Mouse (Mus musculus): Measurements from ENCODE around the gene Samd4. TPM values are rescaled to one million over a fixed set of nuclear protein-coding genes. Genes with fewer than 3 reads are reported as not detected.

Samd4 gene
- total RNA-seq (2021) = 10 to 100 TPM; 10.9 to 11.2 TPM
- long read RNA-seq, experiment 1, partial matches to known transcripts = 0 of 1 reads
- long read RNA-seq, experiment 1, other reads (novel, unspliced or antisense) = 1 of 1 reads
- long read RNA-seq, experiment 2, partial matches to known transcripts = 0 of 3 reads
- long read RNA-seq, experiment 2, other reads (novel, unspliced or antisense) = 3 of 3 reads

DNA sequence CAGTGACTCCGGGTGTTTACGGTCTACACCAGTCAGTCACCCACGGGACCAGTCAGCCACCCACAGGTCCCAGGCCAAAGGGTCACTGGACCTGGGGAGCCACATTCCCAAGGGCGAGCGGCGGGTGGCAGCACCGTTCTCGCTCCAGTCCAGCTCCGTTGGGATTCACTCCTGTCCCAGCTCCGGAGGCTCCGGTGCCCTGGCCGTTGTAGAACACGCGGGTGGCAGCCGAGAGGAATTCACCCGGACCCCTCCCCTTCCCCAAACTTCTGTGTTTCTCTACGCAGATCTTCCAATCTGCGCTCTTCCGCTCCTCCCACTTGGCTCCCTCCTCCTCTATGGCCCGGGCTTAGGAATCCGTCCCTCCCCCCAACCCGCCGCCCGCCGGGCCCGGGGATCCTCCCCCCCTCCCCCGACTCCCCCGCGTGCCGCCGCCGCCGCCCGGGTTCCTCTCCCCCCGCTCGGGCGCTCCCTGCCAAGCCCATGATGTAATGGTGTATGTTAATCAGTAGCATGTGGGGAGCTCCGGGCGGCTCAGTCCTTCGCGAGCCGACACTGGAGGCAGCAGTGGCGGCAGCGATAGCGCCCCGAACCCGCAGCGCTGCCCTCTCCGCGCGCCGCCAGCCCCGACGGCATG, at the start of gene Samd4:
Gene Samd4, plus strand, starts transcription at position 424 of the 637 bp plus-strand sequence.
- peak; percentile 52 to 56 for DNase-seq (ENCODE audit: low spot score in 2 of 2)

GRCm38 (mm10) chr14:46839326-46839725, 43.3 kb upstream of the Samd4 start:
- DNase-seq (ENCODE audit: low spot score in 2 of 2) = no peak

GRCm38 (mm10) chr14:46845706-46846105, 36.9 kb upstream of the Samd4 start:
- DNase-seq (ENCODE audit: low spot score in 2 of 2) = no peak

- no peak for DNase-seq (ENCODE audit: low spot score in 2 of 2)
Measured at GRCm38 (mm10) chr14:46848063-46848590, 34.5 kb upstream of the Samd4 start.

DNA sequence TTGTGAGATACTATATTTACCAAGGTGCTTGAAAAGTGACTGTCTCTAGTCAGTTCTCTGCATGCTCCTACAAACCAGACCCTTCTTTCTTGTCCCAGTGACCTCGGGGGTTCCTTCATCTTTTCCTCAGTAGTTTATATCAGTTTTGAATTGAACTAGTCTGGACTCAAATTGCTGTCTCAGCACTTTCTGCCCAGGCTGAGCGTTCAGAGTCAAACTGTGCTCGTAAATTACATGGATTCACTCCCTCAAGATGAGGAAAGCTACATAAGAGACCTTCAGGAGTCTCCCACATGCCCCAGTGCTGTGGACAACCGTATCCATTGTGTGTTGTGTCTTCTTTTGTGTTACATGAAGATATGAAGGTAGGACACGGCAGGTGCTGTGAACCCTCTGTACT, 33.9 kb upstream of the Samd4 start:
- DNase-seq (ENCODE audit: low spot score in 2 of 2) = no peak

DNA sequence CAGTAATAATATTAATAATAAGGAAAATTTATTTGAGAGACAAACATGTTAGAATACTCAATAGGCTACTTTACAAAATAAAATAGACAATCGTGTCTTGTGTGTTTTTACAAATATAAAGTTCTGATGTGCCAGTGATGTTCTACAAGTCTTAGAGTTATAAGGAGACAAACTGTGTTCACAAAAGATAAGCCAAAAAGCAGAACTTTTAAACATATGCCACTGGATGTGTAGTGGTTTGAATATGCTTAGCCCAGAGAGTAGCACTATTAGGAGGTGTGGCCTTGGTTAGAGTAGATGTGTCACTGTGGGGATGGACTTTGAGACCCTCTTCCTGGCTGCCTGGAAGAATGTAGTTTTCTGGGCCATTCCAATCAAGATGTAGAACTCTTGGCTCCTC, 32.9 kb upstream of the Samd4 start:
- DNase-seq (ENCODE audit: low spot score in 2 of 2) = no peak

- no peak for DNase-seq (ENCODE audit: low spot score in 2 of 2)
Measured at GRCm38 (mm10) chr14:46853677-46854076, 29.0 kb upstream of the Samd4 start.

- DNase-seq (ENCODE audit: low spot score in 2 of 2) = no peak
Measured at GRCm38 (mm10) chr14:46862922-46863321, 19.7 kb upstream of the Samd4 start.

DNA sequence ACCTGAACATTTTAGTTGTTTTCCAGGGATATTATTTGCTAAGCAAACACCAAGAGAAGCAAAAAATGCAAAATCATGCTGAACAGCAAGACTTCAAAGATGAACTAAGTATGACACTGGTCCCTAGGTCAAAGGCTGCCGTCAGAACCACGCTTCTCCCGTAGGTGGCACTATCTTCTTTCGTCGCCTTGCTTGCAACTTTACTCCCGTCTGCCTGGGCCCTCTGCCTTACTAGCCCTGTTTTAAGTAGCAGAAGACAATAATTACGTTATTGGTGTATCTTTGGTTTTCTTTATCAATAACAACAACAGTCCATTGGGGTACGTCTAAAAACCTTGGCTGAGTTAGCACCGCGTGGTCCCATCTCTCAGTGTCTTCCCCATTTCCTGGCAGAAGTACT, 1.7 kb upstream of the Samd4 start:
- peak; percentile 39 to 58 for DNase-seq (ENCODE audit: low spot score in 2 of 2)

GRCm38 (mm10) chr14:46881581-46882430, 848 bp upstream of the Samd4 start:
- no peak for DNase-seq (ENCODE audit: low spot score in 2 of 2)

DNA sequence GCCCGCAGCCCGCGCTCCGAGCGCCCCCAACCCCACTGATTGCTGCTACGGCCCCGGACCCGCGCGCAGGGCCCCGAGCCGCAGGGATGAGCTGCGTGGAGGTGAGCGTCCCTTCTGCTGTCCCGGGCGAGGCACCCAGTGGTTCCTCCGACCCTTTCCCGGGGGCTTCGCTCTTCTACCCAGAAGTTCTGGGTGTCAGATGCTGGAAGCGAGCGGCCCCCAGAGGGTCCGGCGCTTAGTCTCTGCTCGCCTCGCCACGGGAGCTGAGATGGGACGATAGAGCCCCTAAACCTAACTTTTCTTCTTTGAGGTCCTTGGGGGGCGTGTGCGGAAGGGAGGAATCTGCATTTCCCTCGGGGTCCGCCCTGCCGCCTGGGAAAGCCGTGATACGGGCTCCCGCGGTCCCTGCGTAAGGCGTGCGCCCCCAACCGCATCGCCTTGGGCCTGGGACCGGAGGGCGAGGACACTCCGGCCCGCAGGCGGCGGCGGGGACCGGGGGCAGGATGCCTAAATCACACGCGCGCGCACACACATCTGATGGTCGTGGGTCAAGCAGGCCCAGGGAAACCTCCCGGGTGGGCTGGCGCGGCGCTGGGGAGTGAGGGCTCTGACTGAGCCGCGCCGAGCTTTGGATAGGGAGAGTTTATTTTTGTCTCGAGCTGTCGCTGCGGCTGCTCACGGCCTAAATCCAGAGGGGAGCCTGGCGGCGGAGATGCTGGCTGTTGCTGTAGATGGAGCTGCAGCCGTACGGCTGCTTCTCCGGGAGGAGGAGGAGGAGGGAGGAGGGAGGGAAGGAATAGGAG, 615 bp downstream of the Samd4 start:
- DNase-seq (ENCODE audit: low spot score in 2 of 2) = peak; percentile 41 to 44

- peak; percentile 33 to 39 for DNase-seq (ENCODE audit: low spot score in 2 of 2)
Measured at GRCm38 (mm10) chr14:46883871-46884441, 1.3 kb downstream of the Samd4 start.

- DNase-seq (ENCODE audit: low spot score in 2 of 2) = peak; percentile 50 to 58
Measured at GRCm38 (mm10) chr14:46884701-46885428, 2.2 kb downstream of the Samd4 start.

DNA sequence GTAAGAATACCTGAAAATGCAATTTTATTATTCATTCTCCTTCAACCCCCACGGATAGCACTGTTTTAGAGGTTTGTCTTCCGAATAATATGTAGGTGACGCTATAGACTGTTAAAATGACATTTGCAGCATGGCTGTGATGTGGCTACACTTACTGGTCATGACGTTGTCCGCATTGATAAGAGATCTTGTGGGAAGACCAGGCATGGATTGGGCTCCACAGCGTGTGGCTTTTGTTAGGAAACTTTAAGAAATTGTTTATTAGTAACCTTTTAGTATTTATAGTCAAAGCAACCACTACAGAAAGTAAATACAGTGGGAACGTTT, 2.7 kb downstream of the Samd4 start:
- no peak for DNase-seq (ENCODE audit: low spot score in 2 of 2)

- DNase-seq (ENCODE audit: low spot score in 2 of 2) = no peak
Measured at GRCm38 (mm10) chr14:46885891-46886301, 3.2 kb downstream of the Samd4 start.

GRCm38 (mm10) chr14:46889096-46889495, 6.4 kb downstream of the Samd4 start:
- DNase-seq (ENCODE audit: low spot score in 2 of 2) = no peak

- DNase-seq (ENCODE audit: low spot score in 2 of 2) = no peak
Measured at GRCm38 (mm10) chr14:46893961-46894360, 11.3 kb downstream of the Samd4 start.

DNA sequence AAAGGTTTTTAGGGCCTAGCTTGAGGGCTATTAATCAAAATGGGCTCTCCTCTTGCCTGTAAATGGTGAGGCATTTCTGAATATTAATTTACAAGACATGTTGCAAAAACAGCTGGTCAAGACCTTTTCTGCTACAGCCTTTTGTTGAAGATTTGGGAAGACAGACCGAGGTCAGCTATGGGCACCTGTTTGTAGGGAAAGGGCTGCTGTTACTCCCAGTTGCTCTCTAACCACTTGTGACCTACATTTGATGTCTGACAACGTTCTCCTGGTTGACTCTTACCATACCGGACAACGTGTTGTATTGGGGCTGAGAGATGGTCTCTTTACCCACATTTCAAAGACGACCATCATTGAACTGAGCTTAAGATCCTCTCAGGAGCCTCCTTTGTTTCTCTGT, 15.3 kb downstream of the Samd4 start:
- DNase-seq (ENCODE audit: low spot score in 2 of 2) = no peak

- DNase-seq (ENCODE audit: low spot score in 2 of 2) = peak in 1 of 2 experiments; percentile 59
Measured at GRCm38 (mm10) chr14:46898626-46899025, 16.0 kb downstream of the Samd4 start.

GRCm38 (mm10) chr14:46902498-46903087, 19.9 kb downstream of the Samd4 start:
- no peak for DNase-seq (ENCODE audit: low spot score in 2 of 2)

All from layer of hippocampus, postnatal 14 days (tissue).